ENCODE assay signal across 9 mouse cellular contexts in the genomic region with DNA sequence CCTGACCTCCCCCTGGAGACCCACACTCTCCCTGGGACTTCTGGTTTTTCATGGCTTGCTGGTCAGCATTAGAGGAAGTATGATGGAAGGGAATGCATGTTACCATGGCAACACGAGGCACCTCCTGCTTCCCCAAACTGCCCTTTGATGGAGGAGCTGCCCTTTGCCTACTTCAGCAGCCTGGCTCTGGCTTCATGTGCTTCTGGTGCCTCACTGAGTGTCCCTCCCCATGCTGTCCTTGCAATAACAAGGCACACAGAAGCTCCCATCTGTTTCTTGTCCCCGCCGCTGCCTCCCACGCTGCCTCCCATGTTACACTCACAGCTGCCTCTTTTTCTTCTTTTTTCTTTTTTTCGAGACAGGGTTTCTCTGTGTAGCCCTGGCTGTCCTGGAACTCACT. TPM values are rescaled to one million over a fixed set of nuclear protein-coding genes. Genes with fewer than 3 reads are reported as not detected.
DNase-seq lines count a peak whose midpoint lies in the region; ATAC-seq and TF ChIP-seq lines count a peak whose summit lies in the region.
"Had no signal": no experiment of that assay in that cellular context is flagged by ENCODE, and none has a peak within 500 bp of the region (broad histone marks: within the 10 kb centered on the region; RNA-seq: fewer than 3 reads in every experiment).

No protein-coding gene starts in this region.

- peaks cover 7% of the 10 kb centered on the region; the same call in 1 of the 2 replicates for H3K9me3 ChIP-seq in midbrain, postnatal 0 days (ENCODE audit: low read length)
- H3K9me3 ChIP-seq: hindbrain, embryonic 12.5 days had no signal

- peaks cover 3% of the 10 kb centered on the region; the same call in 1 of the 2 replicates for H3K4me1 ChIP-seq in midbrain, postnatal 0 days (ENCODE audit: insufficient read depth, low read length)

- H3K27ac ChIP-seq in left cerebral cortex, adult 2 months = peak overlapping the region; percentile 63
- no peak overlapping the region for H3K27ac ChIP-seq in midbrain, postnatal 0 days (ENCODE audit: low read depth, low read length)
- H3K27ac ChIP-seq: hindbrain, embryonic 12.5 days had no signal

- DNase-seq in left cerebral cortex, adult 2 months (ENCODE audit: extremely low spot score in 1 of 2, low spot score in 2 of 2) = peak; percentile 60 to 63
- DNase-seq in left cerebral cortex, adult 11 months (ENCODE audit: low spot score) = no peak
- DNase-seq in forelimb bud, embryonic 11.5 days (ENCODE audit: low read depth, low spot score) = peak; percentile 18
- peak; percentile 50 to 68 for DNase-seq in layer of hippocampus, adult 8-10 months (ENCODE audit: low spot score in 2 of 2)
- peak; percentile 38 for DNase-seq in midbrain, postnatal 0 days (ENCODE audit: low spot score)
- DNase-seq in urinary bladder, postnatal 25 days (ENCODE audit: low spot score) = no peak
- DNase-seq in ovary, postnatal 36 days (ENCODE audit: low spot score) = no peak

- intact Hi-C loops in left cerebral cortex, adult 2 months (cut with DNase I) = loop anchor here (2.0 kb wide), 3 partner anchors 21 to 89 kb away; no protein-coding TSS in a partner anchor

- no peak overlapping the region for H3K4me2 ChIP-seq in midbrain, postnatal 0 days (ENCODE audit: low read depth, low read length, poor library complexity, severe bottlenecking)
- H3K4me2 ChIP-seq: hindbrain, embryonic 12.5 days had no signal

- ATAC-seq in midbrain, postnatal 0 days (ENCODE audit: low FRiP score) = no peak

- H3K36me3 ChIP-seq in midbrain, postnatal 0 days (ENCODE audit: insufficient read depth, low read length) = no peaks in the 10 kb centered on the region
- H3K36me3 ChIP-seq: hindbrain, embryonic 12.5 days had no signal

- TF ChIP-seq CTCF in left cerebral cortex, adult 2 months (IDR thresholded peaks at IDR 0.05) = no peak
- TF ChIP-seq CTCF in midbrain, postnatal 0 days (IDR thresholded peaks at IDR 0.05) = no peak

- H3K9ac ChIP-seq in midbrain, postnatal 0 days (replicated peaks; ENCODE audit: low read length, poor library complexity, severe bottlenecking) = no peak overlapping the region
- H3K9ac ChIP-seq: hindbrain, embryonic 12.5 days had no signal

- H3K27me3 ChIP-seq in midbrain, postnatal 0 days (ENCODE audit: insufficient read depth, low read length) = no peaks in the 10 kb centered on the region
- H3K27me3 ChIP-seq: hindbrain, embryonic 12.5 days had no signal

- no peak overlapping the region for H3K4me3 ChIP-seq in left cerebral cortex, adult 2 months
- no peak overlapping the region for H3K4me3 ChIP-seq in midbrain, postnatal 0 days (ENCODE audit: low read depth, low read length)
- H3K4me3 ChIP-seq: hindbrain, embryonic 12.5 days had no signal

- WGBS in midbrain, postnatal 0 days = 42% methylated on average over 5 of the region's 5 CpGs

RNA-seq across cellular contexts. Expression of a gene that starts 20.3 kb away (rescaled TPM):
- total RNA-seq in left cerebral cortex, adult 2 months (2021) = 1 to 10 TPM; 3.3 to 3.8 TPM
- total RNA-seq in layer of hippocampus, adult 8-10 months (2022) = 1 to 10 TPM; 2.3 to 5.6 (median 2.5) TPM
- total RNA-seq in midbrain, postnatal 0 days (2014; rRNA removed) = 4.5 and 5.0 TPM in 2 replicates
- polyA plus RNA-seq in midbrain, postnatal 0 days (2015; fragmentation: Nextera tagmentation; extraction: Ambion mirVana) = 1.2 and 1.7 TPM in 2 replicates
- polyA plus RNA-seq: liver, embryonic 16.5 days had no signal

RNA-seq across cellular contexts. Expression of a gene that starts 59.4 kb away (rescaled TPM):
- total RNA-seq in left cerebral cortex, adult 2 months (2021) = under 1 TPM; 0.32 to 0.33 TPM
- under 1 TPM; 0.09 to 0.27 (median 0.17) TPM for total RNA-seq in layer of hippocampus, adult 8-10 months (2022)
- total RNA-seq in midbrain, postnatal 0 days (2014; rRNA removed) = 0.11 TPM in 1 of 2 replicates, not detected in the other
- polyA plus RNA-seq in midbrain, postnatal 0 days (2015; fragmentation: Nextera tagmentation; extraction: Ambion mirVana) = not detected in 2 replicates
- polyA plus RNA-seq: hindbrain, embryonic 12.5 days had no signal

Comparison
In these comparisons a context has a peak if more than half of its experiments do, and no peak if none do; other contexts are left out.
1. DNase-seq: peak in left cerebral cortex, adult 2 months (2 of 2), forelimb bud, embryonic 11.5 days (single experiment), layer of hippocampus, adult 8-10 months (2 of 2) and midbrain, postnatal 0 days (single experiment); none in left cerebral cortex, adult 11 months (single experiment), urinary bladder, postnatal 25 days (single experiment) and ovary, postnatal 36 days (single experiment).